Mouse (Mus musculus) embryonic fibroblast, embryonic 13.5 days (primary cell): ENCODE data around the gene Tbc1d2.

Experiments
- CTCF ChIP-seq: IDR thresholded peaks from 2 replicates; pipeline ENCODE4 v1.5.1; 2011; ENCODE audit warnings: mild to moderate bottlenecking, control low read depth, low read length, moderate library complexity, borderline replicate concordance; ENCODE audit not compliant: insufficient read depth
- POLR2A ChIP-seq: IDR thresholded peaks from 2 replicates; pipeline ENCODE4 v1.6.1; 2011; ENCODE audit warnings: low read depth, mild to moderate bottlenecking, control low read depth, low read length, moderate library complexity

DNA sequence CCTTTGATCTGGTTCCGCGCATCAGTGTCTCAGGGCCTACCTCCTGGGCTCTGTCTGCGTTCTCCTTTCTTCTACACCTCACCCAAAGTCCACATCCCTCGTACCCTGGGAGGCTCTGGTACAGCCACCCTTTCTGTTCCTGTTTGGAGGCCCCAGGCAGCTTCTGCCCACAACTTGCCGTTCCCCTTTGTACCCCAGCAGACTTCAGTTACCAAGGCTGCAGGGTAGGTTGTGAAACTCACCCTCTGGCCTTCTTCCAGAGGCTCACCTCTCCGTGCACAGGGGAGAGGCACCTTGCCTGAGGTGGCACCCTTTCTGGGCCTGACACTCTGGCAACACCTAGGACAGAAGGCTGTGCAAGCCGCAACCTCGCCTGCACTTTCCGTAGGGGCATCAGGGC is 94.2 kb downstream of the Tbc1d2 start:
- TF ChIP-seq POLR2A (no peak), CTCF (no peak)
